Mouse (Mus musculus): ENCODE measurements around the gene Serpinb6e.

Serpinb6e gene

DNA sequence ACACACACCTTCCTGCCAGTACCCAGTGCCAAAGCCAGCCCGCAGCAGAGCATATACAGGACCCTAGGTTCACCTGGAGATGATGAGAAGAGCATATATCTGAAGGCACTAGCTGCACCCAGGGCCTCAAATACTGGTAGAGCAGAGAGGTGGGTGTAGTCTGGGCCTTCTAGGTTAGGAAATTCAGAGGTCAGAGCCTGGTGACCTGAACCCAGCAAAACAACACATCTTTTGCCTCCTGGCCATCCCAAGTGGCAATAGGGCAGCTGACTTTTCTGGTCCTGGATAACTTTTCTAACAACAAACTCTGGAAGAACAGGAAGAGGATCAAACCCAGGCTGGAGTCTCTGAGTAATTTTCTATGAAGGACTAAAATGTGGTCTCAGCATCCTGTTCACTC, at the start of gene Serpinb6e:
Gene Serpinb6e (minus strand): TSS at position 101 of the 400 bp plus-strand sequence.
- no peak for DNase-seq

DNA sequence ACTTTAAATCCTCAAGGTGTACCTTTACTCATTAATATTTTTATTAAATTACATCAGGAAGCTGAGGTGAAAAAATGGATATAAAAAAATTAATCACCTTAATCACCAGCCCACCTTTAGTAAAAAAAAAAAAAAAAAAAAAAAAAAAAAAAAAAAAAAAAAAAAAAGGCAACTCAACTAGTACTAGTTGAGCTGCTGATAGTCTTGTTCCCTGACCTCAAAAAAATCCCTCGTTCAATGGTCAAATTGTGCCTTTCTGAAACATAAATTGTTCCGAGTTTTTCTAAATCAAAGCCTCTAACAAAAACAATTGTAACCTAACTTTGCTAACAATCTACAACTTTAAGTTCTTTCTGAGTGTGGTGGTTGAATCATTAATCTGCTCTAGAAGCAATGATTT, 12.5 kb downstream of the Serpinb6e start:
- DNase-seq, result no peak

DNA sequence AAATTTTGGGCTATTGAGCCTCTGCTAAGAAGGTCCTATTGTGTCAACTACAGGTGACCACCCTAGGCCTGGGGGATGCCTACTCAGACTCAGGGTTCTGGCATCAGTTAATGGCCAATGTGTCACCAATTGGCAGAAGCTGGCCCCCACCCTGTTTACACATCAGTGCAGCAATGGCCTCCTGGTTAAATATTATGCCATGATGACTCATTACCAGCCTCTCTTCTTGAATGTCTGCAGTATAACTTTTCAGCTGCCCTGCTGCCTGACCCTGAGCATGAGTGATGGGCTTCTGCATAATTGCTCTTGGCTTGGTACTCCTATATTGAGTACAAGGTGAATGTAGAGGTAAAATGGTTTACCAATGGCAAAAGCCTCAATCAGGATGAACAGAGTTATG, 19.8 kb downstream of the Serpinb6e start:
- no peak for DNase-seq

DNA sequence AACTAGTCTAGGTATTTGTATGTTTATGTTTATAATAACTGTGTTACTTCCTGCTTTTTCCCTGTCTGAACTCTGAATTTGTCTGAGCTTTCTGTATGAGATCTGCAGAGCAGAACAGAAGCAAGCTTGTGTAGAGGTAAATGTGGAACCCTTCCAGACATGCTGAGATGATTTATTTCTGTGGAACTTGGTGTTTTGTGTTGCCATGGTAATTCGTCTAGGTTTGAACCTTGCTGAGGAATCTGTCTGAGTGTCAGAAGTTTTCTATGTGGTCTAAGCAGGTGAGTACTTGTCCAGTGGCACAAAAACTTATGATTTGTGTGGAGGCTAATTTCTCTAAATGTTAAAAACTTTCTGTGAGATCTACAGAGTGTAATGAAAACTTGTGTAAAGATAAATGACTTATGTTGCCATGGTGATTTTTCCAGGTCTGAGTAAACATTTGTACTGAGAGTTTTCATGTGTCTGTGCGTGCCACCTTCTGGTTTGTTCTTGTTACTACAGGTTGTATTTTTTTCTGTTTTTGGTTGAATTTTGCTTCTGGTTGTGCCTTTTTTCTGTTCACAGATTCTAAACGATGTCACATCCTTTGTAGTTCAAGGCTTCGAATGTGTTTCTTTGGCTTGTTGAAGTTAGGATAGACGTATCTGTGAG, 21.6 kb downstream of the Serpinb6e start:
- no peak for DNase-seq
